Mouse (Mus musculus) neutrophil, adult 5-6 weeks (primary cell): Measurements from ENCODE around the gene Hnrnpdl. TPM values are rescaled to one million over a fixed set of nuclear protein-coding genes. Genes with fewer than 3 reads are reported as not detected.

Experiments used
- ATAC-seq: fragments of 151-379, 151-347 bp; 2 replicates; pipeline ENCODE4 v1.8.0; 2017; ENCODE audit warnings: mild to moderate bottlenecking, moderate TSS enrichment; ENCODE audit not compliant: insufficient number of reproducible peaks, poor library complexity, low FRiP score, severe bottlenecking; ENCODE audit errors: extremely low read depth
- total RNA-seq: library from RNA; stranded (forward); fragments of 200-1000 nt; gene quantifications from 2 replicates; pipeline ENCODE4 v1.2.3, GENCODE M21; 2017

Gene Hnrnpdl
- total RNA-seq, 1 experiment from 2014 or later: 480 TPM

- ATAC-seq: no peak
Measured at GRCm38 (mm10) chr5:100020089-100020488, 19.4 kb downstream of the Hnrnpdl start.

GRCm38 (mm10) chr5:100012599-100012998, 26.9 kb downstream of the Hnrnpdl start:
- ATAC-seq: no peak

GRCm38 (mm10) chr5:100008485-100008884, 31.0 kb downstream of the Hnrnpdl start:
- ATAC-seq: no peak

- ATAC-seq: no peak
Measured at GRCm38 (mm10) chr5:100007040-100007375, 32.5 kb downstream of the Hnrnpdl start.

GRCm38 (mm10) chr5:100006324-100007039, 33.0 kb downstream of the Hnrnpdl start:
- no peak for ATAC-seq

- ATAC-seq: no peak
Measured at GRCm38 (mm10) chr5:100005896-100006295, 33.6 kb downstream of the Hnrnpdl start.

- ATAC-seq: no peak
Measured at GRCm38 (mm10) chr5:100005431-100005830, 34.0 kb downstream of the Hnrnpdl start.

GRCm38 (mm10) chr5:100003895-100004294, 35.6 kb downstream of the Hnrnpdl start:
- no peak for ATAC-seq

GRCm38 (mm10) chr5:100000500-100000899, 39.0 kb downstream of the Hnrnpdl start:
- no peak for ATAC-seq

GRCm38 (mm10) chr5:100000048-100000447, 39.4 kb downstream of the Hnrnpdl start:
- ATAC-seq: 0 out of 2 replicates have a peak, but pooled peaks have one; percentile 5

GRCm38 (mm10) chr5:99994680-99995079, 44.8 kb downstream of the Hnrnpdl start:
- no peak for ATAC-seq

- no peak for ATAC-seq
Measured at GRCm38 (mm10) chr5:99994166-99994565, 45.3 kb downstream of the Hnrnpdl start.

Other genes with a start within 250 kb of the Hnrnpdl start
- gene Vamp9, start 133.4 kb downstream of the Hnrnpdl start, total RNA-seq: not detected in 2 replicates
- 104 TPM in 2 replicates for gene Hnrnpd, start 60.7 kb downstream of the Hnrnpdl start, total RNA-seq
- gene 4930524J08Rik, start 60.6 kb downstream of the Hnrnpdl start, total RNA-seq: not detected in 2 replicates
- gene Enoph1, start 321 bp upstream of the Hnrnpdl start, total RNA-seq: 11.8 and 19.0 TPM in 2 replicates
- gene Tmem150c, start 120.1 kb upstream of the Hnrnpdl start, total RNA-seq: not detected in 2 replicates